Mouse (Mus musculus) heart, embryonic 16.5 days (tissue): ENCODE measurements at regions not wholly inside any gene's neighbourhood (a gene's known extent, or its start where the extent isn't known, plus 50 kb on each side); places are given as distances from the start of the nearest gene placed in this dataset.

Experiments
- ATAC-seq: fragments of 200-750 bp; cut with Nextera tagmentation; replicated peaks from 2 replicates; pipeline ENCODE4 v1.8.0; 2017; ENCODE audit warnings: moderate number of reproducible peaks; ENCODE audit not compliant: insufficient read depth, low FRiP score; ENCODE audit errors: extremely low read depth
- H3K27ac ChIP-seq: fragments of 300-500 bp; sonication (generic); 2 replicates; pipeline ENCODE4 v1.5.1; 2014; ENCODE audit warnings: mild to moderate bottlenecking, low read length, control low read depth, moderate library complexity
- H3K27me3 ChIP-seq: fragments of 300-500 bp; sonication (generic); 2 replicates; pipeline ENCODE4 v1.6.1; 2014; ENCODE audit warnings: low read length, mixed read lengths; ENCODE audit not compliant: control insufficient read depth, insufficient read depth
- H3K36me3 ChIP-seq: fragments of 300-500 bp; sonication (generic); 2 replicates; pipeline ENCODE4 v1.6.1; 2014; ENCODE audit not compliant: control insufficient read depth, insufficient read depth
- H3K4me1 ChIP-seq: fragments of 300-500 bp; sonication (generic); 2 replicates; pipeline ENCODE4 v1.6.1; 2014; ENCODE audit warnings: low read length, mixed read lengths; ENCODE audit not compliant: control insufficient read depth, insufficient read depth
- H3K4me2 ChIP-seq: fragments of 300-500 bp; sonication (generic); 2 replicates; pipeline ENCODE4 v1.6.1; 2014; ENCODE audit warnings: low read depth, mild to moderate bottlenecking, control low read depth, low read length
- H3K4me3 ChIP-seq: fragments of 300-500 bp; sonication (generic); 2 replicates; pipeline ENCODE4 v1.5.1; 2014; ENCODE audit warnings: mild to moderate bottlenecking, control low read depth, low read length
- H3K9ac ChIP-seq: fragments of 300-500 bp; sonication (generic); 2 replicates; pipeline ENCODE4 v1.6.1; 2014; ENCODE audit warnings: low read length, control low read depth
- H3K9me3 ChIP-seq: fragments of 300-500 bp; sonication (generic); replicated peaks from 2 replicates; pipeline ENCODE4 v1.6.1; 2016; ENCODE audit warnings: low read length; ENCODE audit not compliant: control insufficient read depth
- WGBS: fragments of 180-500 bp; shearing (Covaris S2); extraction: QIAGEN DNeasy Blood & Tissue Kit; methylation state at CpG from one replicate; pipeline ENCODE4 v1.1.7; 2014; 5-methylcytosine and 5-hydroxymethylcytosine counted together

DNA sequence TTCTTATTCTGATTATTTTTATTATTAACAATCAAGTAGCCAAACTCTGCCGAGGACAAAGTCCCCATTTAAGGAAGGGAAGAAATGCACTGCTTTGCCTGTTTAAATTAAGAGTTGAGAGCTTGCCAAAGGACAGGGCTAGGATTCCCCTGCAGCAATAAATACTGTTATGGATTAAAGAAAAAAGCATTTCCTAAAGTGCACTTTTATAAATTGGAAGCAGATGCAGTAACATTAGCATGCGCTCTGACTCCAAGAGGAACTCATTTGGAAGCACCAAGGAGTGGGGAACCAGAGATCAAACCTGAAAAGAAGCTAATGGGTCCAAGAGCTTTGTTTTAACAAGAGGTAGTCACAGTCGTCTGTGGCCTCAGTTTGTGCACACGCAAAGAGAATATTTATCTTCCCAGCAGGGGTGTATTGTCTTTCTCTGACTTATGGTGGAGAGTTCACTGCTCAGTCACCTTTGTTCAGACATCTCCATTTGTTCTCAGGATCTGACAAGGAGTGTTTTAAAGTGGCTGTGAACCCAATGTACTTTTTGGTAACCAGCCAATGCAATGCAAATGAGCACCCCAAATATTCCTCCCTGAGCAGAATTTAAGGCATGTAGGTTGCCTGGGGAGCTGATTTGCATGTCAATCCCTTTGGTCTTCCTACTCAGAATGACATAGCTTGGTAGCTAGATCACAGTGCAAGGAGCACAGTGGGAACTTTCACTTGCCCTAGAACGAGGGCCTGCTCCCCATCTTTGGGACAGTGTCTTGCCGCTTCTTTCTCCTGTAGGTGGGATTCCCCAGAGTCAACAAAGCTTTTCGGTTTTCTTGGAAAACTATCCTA, 119.1 kb upstream of the Nbea start:
- Histone ChIP-seq H3K4me3 (no peak overlapping the region), H3K27ac (no peak overlapping the region), H3K4me2 (no peak overlapping the region), H3K9me3 (no peaks in the 10 kb centered on the region), H3K27me3 (no peaks in the 10 kb centered on the region), H3K36me3 (no peaks in the 10 kb centered on the region), H3K4me1 (no peaks in the 10 kb centered on the region), H3K9ac (no peak overlapping the region)
- no peak for ATAC-seq
- 37% methylated on average over 7 of the region's 7 CpGs for WGBS

GRCm38 (mm10) chr3:56300769-56301168, 117.3 kb upstream of the Nbea start:
- Histone ChIP-seq H3K9ac (no peak overlapping the region), H3K4me3 (no peak overlapping the region), H3K27ac (no peak overlapping the region), H3K4me1 (no peaks in the 10 kb centered on the region), H3K9me3 (no peaks in the 10 kb centered on the region), H3K4me2 (no peak overlapping the region), H3K36me3 (no peaks in the 10 kb centered on the region), H3K27me3 (no peaks in the 10 kb centered on the region)
- ATAC-seq, result no peak
- WGBS, result 67% methylated on average over 1 of the region's 1 CpGs

- no peak overlapping the region for H3K9ac ChIP-seq
- H3K27ac ChIP-seq, result no peak overlapping the region
- H3K4me3 ChIP-seq, result no peak overlapping the region
- no peaks in the 10 kb centered on the region for H3K27me3 ChIP-seq
- 85% methylated on average over 7 of the region's 7 CpGs for WGBS
- H3K36me3 ChIP-seq, result no peaks in the 10 kb centered on the region
- no peak overlapping the region for H3K4me2 ChIP-seq
- H3K9me3 ChIP-seq, result no peaks in the 10 kb centered on the region
- no peak for ATAC-seq
- H3K4me1 ChIP-seq, result no peaks in the 10 kb centered on the region
Observed at GRCm38 (mm10) chr3:56295578-56295977, 112.1 kb upstream of the Nbea start.

DNA sequence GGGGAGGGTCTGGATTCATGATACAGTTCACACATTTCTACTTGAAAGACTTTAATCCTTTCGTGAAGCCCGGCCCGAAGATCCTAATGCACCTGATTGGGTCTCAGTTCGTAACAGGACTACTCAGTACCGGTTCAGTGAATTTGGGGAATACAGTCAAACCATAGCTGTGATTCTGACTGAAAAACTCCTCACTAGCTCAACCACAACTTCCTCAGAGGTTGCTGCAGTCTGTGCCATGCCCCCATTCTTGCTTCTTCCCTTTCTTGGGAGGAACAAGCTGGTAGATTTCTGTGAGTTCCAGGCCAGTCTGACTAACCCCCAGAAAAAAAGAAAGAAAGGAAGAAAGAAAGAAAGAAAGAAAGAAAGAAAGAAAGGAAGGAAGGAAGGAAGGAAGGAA, 98.0 kb upstream of the Nbea start:
- no peaks in the 10 kb centered on the region for H3K4me1 ChIP-seq
- H3K27me3 ChIP-seq, result no peaks in the 10 kb centered on the region
- H3K4me2 ChIP-seq, result no peak overlapping the region
- H3K9me3 ChIP-seq, result no peaks in the 10 kb centered on the region
- 86% methylated on average over 5 of the region's 5 CpGs for WGBS
- ATAC-seq, result no peak
- no peak overlapping the region for H3K27ac ChIP-seq
- H3K9ac ChIP-seq, result no peak overlapping the region
- H3K36me3 ChIP-seq, result no peaks in the 10 kb centered on the region
- no peak overlapping the region for H3K4me3 ChIP-seq

- no peak overlapping the region for H3K4me2 ChIP-seq
- H3K9ac ChIP-seq, result no peak overlapping the region
- H3K4me1 ChIP-seq, result no peaks in the 10 kb centered on the region
- no peak for ATAC-seq
- 69% methylated on average over 6 of the region's 6 CpGs for WGBS
- no peaks in the 10 kb centered on the region for H3K27me3 ChIP-seq
- no peak overlapping the region for H3K27ac ChIP-seq
- no peak overlapping the region for H3K4me3 ChIP-seq
- no peaks in the 10 kb centered on the region for H3K9me3 ChIP-seq
- no peaks in the 10 kb centered on the region for H3K36me3 ChIP-seq
Observed at GRCm38 (mm10) chr3:56280330-56280957, 96.9 kb upstream of the Nbea start.

DNA sequence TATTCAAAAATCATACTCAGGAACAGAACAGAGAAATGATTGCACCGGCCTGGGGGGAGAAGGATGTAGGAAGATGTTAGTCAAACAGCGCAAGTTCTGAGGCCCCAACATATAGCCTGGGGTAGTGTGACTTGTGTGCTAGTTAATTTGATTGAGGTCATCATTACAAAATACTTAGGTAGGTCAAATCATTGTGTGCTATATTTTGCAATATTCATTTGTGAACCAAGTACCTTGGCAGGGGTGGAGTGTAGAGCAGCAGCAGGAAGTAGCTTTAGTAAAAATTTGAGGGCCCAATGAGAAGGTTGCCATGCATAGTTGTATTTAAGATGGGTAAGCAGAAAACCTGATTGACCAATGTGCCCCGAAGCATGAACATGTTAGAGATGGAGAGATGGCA, 89.1 kb upstream of the Nbea start:
- Histone ChIP-seq H3K27me3 (no peaks in the 10 kb centered on the region), H3K4me3 (no peak overlapping the region), H3K9ac (no peak overlapping the region), H3K4me2 (no peak overlapping the region), H3K27ac (no peak overlapping the region), H3K36me3 (no peaks in the 10 kb centered on the region), H3K9me3 (no peaks in the 10 kb centered on the region), H3K4me1 (no peaks in the 10 kb centered on the region)
- ATAC-seq, result no peak
- 93% methylated on average over 3 of the region's 3 CpGs for WGBS

GRCm38 (mm10) chr3:56270241-56270830, 86.8 kb upstream of the Nbea start:
- Histone ChIP-seq H3K4me2 (no peak overlapping the region), H3K27ac (peak overlapping the region; percentile 16; the same call in 1 of the 2 replicates), H3K36me3 (no peaks in the 10 kb centered on the region), H3K9me3 (no peaks in the 10 kb centered on the region), H3K4me1 (no peaks in the 10 kb centered on the region), H3K9ac (no peak overlapping the region), H3K4me3 (no peak overlapping the region), H3K27me3 (no peaks in the 10 kb centered on the region)
- ATAC-seq, result no peak
- WGBS, result 45% methylated on average over 6 of the region's 6 CpGs

DNA sequence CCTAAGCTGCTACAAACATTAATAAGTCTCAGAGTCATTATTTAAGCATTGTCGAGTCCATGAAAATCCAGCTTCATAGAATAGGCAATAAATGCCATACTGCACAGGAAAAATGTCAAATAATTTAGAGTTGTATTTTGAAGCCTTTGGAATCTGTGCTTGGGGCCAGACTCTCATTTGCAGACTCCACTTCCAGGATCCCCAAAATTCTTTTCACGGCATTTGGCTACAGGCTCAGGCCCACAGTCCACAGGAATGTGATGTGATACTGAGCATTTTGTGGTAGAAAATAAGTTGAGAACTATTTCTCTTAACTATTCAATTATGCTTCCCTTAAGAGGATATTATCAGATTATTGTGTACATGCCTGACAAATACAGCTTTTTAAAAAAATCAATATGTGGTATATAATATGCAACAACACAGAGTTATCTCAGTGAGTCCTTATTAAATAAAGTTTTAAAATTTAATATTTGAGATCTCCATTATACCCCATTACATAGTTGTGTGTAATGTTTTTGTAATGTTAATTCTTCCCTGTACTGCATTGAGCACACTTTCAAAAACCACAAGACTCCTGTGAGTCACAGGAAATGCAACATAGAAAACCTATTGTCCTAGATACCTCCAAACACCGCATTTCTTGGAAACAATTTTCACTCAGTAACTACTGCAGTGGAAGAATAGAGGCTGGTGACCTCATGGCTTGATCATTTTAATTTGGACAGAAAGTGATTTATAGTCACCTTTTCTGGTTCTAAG, 78.5 kb upstream of the Nbea start:
- no peak overlapping the region for H3K4me2 ChIP-seq
- WGBS, result 81% methylated on average over 3 of the region's 3 CpGs
- H3K9ac ChIP-seq, result no peak overlapping the region
- no peaks in the 10 kb centered on the region for H3K27me3 ChIP-seq
- H3K27ac ChIP-seq, result no peak overlapping the region
- H3K4me3 ChIP-seq, result no peak overlapping the region
- H3K36me3 ChIP-seq, result no peaks in the 10 kb centered on the region
- no peak for ATAC-seq
- H3K9me3 ChIP-seq, result no peaks in the 10 kb centered on the region; the same call in 1 of the 2 replicates
- H3K4me1 ChIP-seq, result no peaks in the 10 kb centered on the region
